Mouse (Mus musculus): ENCODE data around the gene Wfikkn1. TPM values are rescaled to one million over a fixed set of nuclear protein-coding genes. Genes with fewer than 3 reads are reported as not detected.

The Wfikkn1 gene
- polyA plus RNA-seq, 1 experiment from 2014 or later: 0.23 TPM

DNA sequence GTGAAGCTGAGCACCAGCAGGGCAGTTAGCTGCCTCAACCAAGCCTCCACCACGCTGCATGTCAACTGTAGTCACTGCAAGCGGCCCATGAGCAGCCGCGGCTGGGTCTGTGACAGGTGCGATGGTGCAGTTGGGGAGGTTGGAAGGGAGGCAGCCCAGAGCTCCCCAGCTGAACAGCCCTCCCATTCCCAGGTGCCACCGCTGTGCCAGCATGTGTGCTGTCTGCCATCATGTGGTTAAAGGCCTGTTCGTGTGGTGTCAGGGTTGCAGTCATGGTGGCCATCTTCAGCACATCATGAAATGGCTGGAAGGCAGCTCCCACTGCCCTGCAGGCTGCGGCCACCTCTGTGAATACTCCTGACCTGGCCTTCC is 52.4 kb downstream of the Wfikkn1 start:
- no peaks in the 10 kb centered on the region for H3K27me3 ChIP-seq (replicated peaks)
- WGBS: 75% methylated on average over 8 of the region's 8 CpGs
- H3K4me2 ChIP-seq: peak overlapping the region; percentile 91
- H3K4me1 ChIP-seq: peaks cover 57% of the 10 kb centered on the region
- H3K27ac ChIP-seq (replicated peaks): peak overlapping the region; percentile 93
- peak overlapping the region; percentile 74 for H3K4me3 ChIP-seq
- peaks cover 55% of the 10 kb centered on the region for H3K36me3 ChIP-seq
- H3K9me3 ChIP-seq: no peaks in the 10 kb centered on the region
- peak overlapping the region; percentile 89 for H3K9ac ChIP-seq
- no peak for ATAC-seq (ENCODE audit: extremely low read depth, insufficient number of reproducible peaks, low FRiP score, low TSS enrichment)

Small RNA genes within 50 kb of the gene (microRNA-seq; reads per million reads assigned to microRNA genes)
- 1.0 reads per million for gene Mir3082

Other genes with a start within 250 kb of the Wfikkn1 start
- 3.2 and 3.4 TPM in 2 replicates for gene Gng13, start 163.7 kb downstream of the Wfikkn1 start, polyA plus RNA-seq (2015; fragmentation: Nextera tagmentation; extraction: Ambion mirVana)
- gene Chtf18, start 153.4 kb downstream of the Wfikkn1 start, polyA plus RNA-seq (2015; fragmentation: Nextera tagmentation; extraction: Ambion mirVana): 18.8 and 20.4 TPM in 2 replicates
- 13.3 and 13.7 TPM in 2 replicates for gene Rpusd1, start 153.2 kb downstream of the Wfikkn1 start, polyA plus RNA-seq (2015; fragmentation: Nextera tagmentation; extraction: Ambion mirVana)
- gene Mslnl, start 144.8 kb downstream of the Wfikkn1 start, polyA plus RNA-seq (2015; fragmentation: Nextera tagmentation; extraction: Ambion mirVana): not detected in 2 replicates
- gene Msln, start 126.5 kb downstream of the Wfikkn1 start, polyA plus RNA-seq (2015; fragmentation: Nextera tagmentation; extraction: Ambion mirVana): 28.7 and 32.4 TPM in 2 replicates
- 27.1 and 30.6 TPM in 2 replicates for gene Narfl, start 107.1 kb downstream of the Wfikkn1 start, polyA plus RNA-seq (2015; fragmentation: Nextera tagmentation; extraction: Ambion mirVana)
- 50.2 and 51.3 TPM in 2 replicates for gene Haghl, start 95.2 kb downstream of the Wfikkn1 start, polyA plus RNA-seq (2015; fragmentation: Nextera tagmentation; extraction: Ambion mirVana)
- gene Ccdc78, start 94.3 kb downstream of the Wfikkn1 start, polyA plus RNA-seq (2015; fragmentation: Nextera tagmentation; extraction: Ambion mirVana): 0.09 and 0.17 TPM in 2 replicates
- 62.2 and 69.9 TPM in 2 replicates for gene Fam173a, start 88.0 kb downstream of the Wfikkn1 start, polyA plus RNA-seq (2015; fragmentation: Nextera tagmentation; extraction: Ambion mirVana)
- 0.84 TPM in 1 of 2 replicates, not detected in the other for gene AC134908.4, start 85.2 kb downstream of the Wfikkn1 start, polyA plus RNA-seq (2015; fragmentation: Nextera tagmentation; extraction: Ambion mirVana)
- gene Metrn, start 83.7 kb downstream of the Wfikkn1 start, polyA plus RNA-seq (2015; fragmentation: Nextera tagmentation; extraction: Ambion mirVana): 28.1 and 28.9 TPM in 2 replicates
- 1.0 and 1.1 TPM in 2 replicates for gene Fbxl16, start 71.8 kb downstream of the Wfikkn1 start, polyA plus RNA-seq (2015; fragmentation: Nextera tagmentation; extraction: Ambion mirVana)
- 14.2 and 15.1 TPM in 2 replicates for gene Wdr24, start 57.2 kb downstream of the Wfikkn1 start, polyA plus RNA-seq (2015; fragmentation: Nextera tagmentation; extraction: Ambion mirVana)
- 36.7 and 37.4 TPM in 2 replicates for gene Jmjd8, start 52.0 kb downstream of the Wfikkn1 start, polyA plus RNA-seq (2015; fragmentation: Nextera tagmentation; extraction: Ambion mirVana)
- 287 and 324 TPM in 2 replicates for gene Stub1, start 47.5 kb downstream of the Wfikkn1 start, polyA plus RNA-seq (2015; fragmentation: Nextera tagmentation; extraction: Ambion mirVana)
- 0.45 and 0.98 TPM in 2 replicates for gene Rhbdl1, start 43.6 kb downstream of the Wfikkn1 start, polyA plus RNA-seq (2015; fragmentation: Nextera tagmentation; extraction: Ambion mirVana)
- 2.3 and 2.4 TPM in 2 replicates for gene Gm20683, start 39.1 kb downstream of the Wfikkn1 start, polyA plus RNA-seq (2015; fragmentation: Nextera tagmentation; extraction: Ambion mirVana)
- 18.3 and 22.1 TPM in 2 replicates for gene Rhot2, start 36.0 kb downstream of the Wfikkn1 start, polyA plus RNA-seq (2015; fragmentation: Nextera tagmentation; extraction: Ambion mirVana)
- gene Wdr90, start 19.4 kb downstream of the Wfikkn1 start, polyA plus RNA-seq (2015; fragmentation: Nextera tagmentation; extraction: Ambion mirVana): 12.3 and 15.1 TPM in 2 replicates
- 159 and 173 TPM in 2 replicates for gene Mcrip2, start 12.1 kb downstream of the Wfikkn1 start, polyA plus RNA-seq (2015; fragmentation: Nextera tagmentation; extraction: Ambion mirVana)
- 35.7 and 43.2 TPM in 2 replicates for gene Mettl26, start 5.8 kb downstream of the Wfikkn1 start, polyA plus RNA-seq (2015; fragmentation: Nextera tagmentation; extraction: Ambion mirVana)
- 16.1 and 16.4 TPM in 2 replicates for gene Rab40c, start 38.9 kb upstream of the Wfikkn1 start, polyA plus RNA-seq (2015; fragmentation: Nextera tagmentation; extraction: Ambion mirVana)
- gene Pigq, start 64.1 kb upstream of the Wfikkn1 start, polyA plus RNA-seq (2015; fragmentation: Nextera tagmentation; extraction: Ambion mirVana): 60.4 and 62.1 TPM in 2 replicates
- 0.06 TPM in 1 of 2 replicates, not detected in the other for gene Nhlrc4, start 64.1 kb upstream of the Wfikkn1 start, polyA plus RNA-seq (2015; fragmentation: Nextera tagmentation; extraction: Ambion mirVana)
- 0.13 and 0.15 TPM in 2 replicates for gene A930017K11Rik, start 71.7 kb upstream of the Wfikkn1 start, polyA plus RNA-seq (2015; fragmentation: Nextera tagmentation; extraction: Ambion mirVana)
- gene Capn15, start 104.9 kb upstream of the Wfikkn1 start, polyA plus RNA-seq (2015; fragmentation: Nextera tagmentation; extraction: Ambion mirVana): 9.3 and 10.6 TPM in 2 replicates
- 11.0 and 12.3 TPM in 2 replicates for gene Rab11fip3, start 188.7 kb upstream of the Wfikkn1 start, polyA plus RNA-seq (2015; fragmentation: Nextera tagmentation; extraction: Ambion mirVana)
- gene Decr2, start 209.5 kb upstream of the Wfikkn1 start, polyA plus RNA-seq (2015; fragmentation: Nextera tagmentation; extraction: Ambion mirVana): 34.4 and 34.6 TPM in 2 replicates
- 77.4 and 87.2 TPM in 2 replicates for gene Nme4, start 214.7 kb upstream of the Wfikkn1 start, polyA plus RNA-seq (2015; fragmentation: Nextera tagmentation; extraction: Ambion mirVana)
- gene Tmem8, start 232.4 kb upstream of the Wfikkn1 start, polyA plus RNA-seq (2015; fragmentation: Nextera tagmentation; extraction: Ambion mirVana): 0.80 and 0.94 TPM in 2 replicates
- gene Mrpl28, start 242.6 kb upstream of the Wfikkn1 start, polyA plus RNA-seq (2015; fragmentation: Nextera tagmentation; extraction: Ambion mirVana): 217 and 237 TPM in 2 replicates

Data from heart, embryonic 13.5 days (tissue).